8 mouse cellular contexts compared by ENCODE assay signal in the genomic region with DNA sequence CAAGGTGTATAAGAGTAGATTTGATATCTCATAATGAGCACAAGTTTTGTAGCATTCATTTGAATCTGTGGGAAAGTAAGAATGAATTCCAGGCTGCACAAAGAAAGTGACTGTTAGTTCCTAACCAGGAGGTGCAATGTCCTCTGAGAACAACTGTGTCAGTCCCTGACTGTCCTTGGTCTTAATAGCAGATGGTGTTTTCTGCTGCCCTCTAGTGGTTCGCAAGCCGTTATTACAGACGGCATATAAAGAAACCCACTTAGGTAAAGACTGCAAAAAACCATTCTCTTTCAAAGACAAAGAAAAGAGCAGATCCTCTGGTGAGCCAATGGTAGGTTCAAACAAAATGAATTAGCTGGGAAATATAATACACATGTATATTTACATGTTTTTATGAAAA. TPM values are rescaled to one million over a fixed set of nuclear protein-coding genes. Genes with fewer than 3 reads are reported as not detected.
DNase-seq lines count a peak whose midpoint lies in the region; ATAC-seq and TF ChIP-seq lines count a peak whose summit lies in the region.
"Had no signal": no experiment of that assay in that cellular context is flagged by ENCODE, and none has a peak within 500 bp of the region (broad histone marks: within the 10 kb centered on the region; RNA-seq: fewer than 3 reads in every experiment).

No protein-coding gene starts in this region.

- H3K4me1 ChIP-seq in spleen, adult 2 months (ENCODE audit: control insufficient read depth, insufficient read depth, insufficient read length), result no peaks in the 10 kb centered on the region

- no peak overlapping the region for H3K4me3 ChIP-seq in spleen, adult 2 months (ENCODE audit: extremely low read depth, insufficient read depth, insufficient read length)
- H3K4me3 ChIP-seq: heart, embryonic 13.5 days had no signal

- TF ChIP-seq POLR2A in spleen, adult 2 months (IDR thresholded peaks at IDR 0.05; ENCODE audit: low read depth, low read length), result no peak

- H3K36me3 ChIP-seq in spleen, adult 2 months (ENCODE audit: control insufficient read depth, insufficient read depth, low read length), result no peaks in the 10 kb centered on the region

- WGBS in spleen, adult 2 months, result 2% methylated on average over 3 of the region's 3 CpGs

- no peak overlapping the region for H3K27ac ChIP-seq in spleen, adult 2 months (ENCODE audit: insufficient read depth, low read length)
- H3K27ac ChIP-seq: heart, embryonic 13.5 days had no signal

- TF ChIP-seq CTCF in spleen, adult 2 months (IDR thresholded peaks at IDR 0.05; ENCODE audit: extremely low read depth, insufficient read depth, insufficient read length, insufficient replicate concordance), result peak; percentile 27; the same call in 1 of the 2 replicates

- peak; percentile 12 to 29 for DNase-seq in spleen, adult 2 months (ENCODE audit: low read depth in 1 of 2, low spot score in 2 of 2)
- DNase-seq in spleen, adult 12 weeks (ENCODE audit: low spot score), result no peak
- peak; percentile 63 for DNase-seq in ZHBTc4 (ENCODE audit: low read depth, low spot score)
- DNase-seq in embryo, embryonic 11 days, result peak; percentile 74
- peak; percentile 51 for DNase-seq in lung, postnatal 10 days
- peak; percentile 34 for DNase-seq in retina, postnatal 7 days (ENCODE audit: low read depth, low spot score)

- ATAC-seq in inflammation-experienced regulatory T-cells, adult 6 months, result peak; percentile 54

- H3K27me3 ChIP-seq in spleen, adult 2 months (ENCODE audit: control insufficient read depth, insufficient read depth, low read length), result no peaks in the 10 kb centered on the region
- H3K27me3 ChIP-seq: heart, embryonic 13.5 days had no signal

RNA-seq across cellular contexts. Expression of gene Gucy1b1, which starts 45.3 kb away (rescaled TPM):
- 2.3 and 2.4 TPM in 2 replicates for polyA plus RNA-seq in spleen, adult 2 months (2012; rRNA removed)
- polyA plus RNA-seq in inflammation-experienced regulatory T-cells, adult 6 months (2017; shearing (Covaris generic)), result 1 to 10 TPM; 2.9 to 6.3 (median 4.3) TPM

RNA-seq across cellular contexts. Expression of gene Asic5, which starts 47.1 kb away (rescaled TPM):
- polyA plus RNA-seq in spleen, adult 2 months (2012; rRNA removed), result not detected in 2 replicates
- not detected for polyA plus RNA-seq in inflammation-experienced regulatory T-cells, adult 6 months (2017; shearing (Covaris generic))
- polyA plus RNA-seq: heart, embryonic 13.5 days had no signal

RNA-seq across cellular contexts. Expression of gene Tdo2, which starts 53.2 kb away (rescaled TPM):
- not detected in 2 replicates for polyA plus RNA-seq in spleen, adult 2 months (2012; rRNA removed)
- polyA plus RNA-seq in inflammation-experienced regulatory T-cells, adult 6 months (2017; shearing (Covaris generic)), result 1 to 10 TPM in 1 of 3 experiments, under 1 TPM in 2; 0.43 to 1.4 (median 0.69) TPM
